15 mouse cellular contexts compared by ENCODE assay signal in the genomic region with DNA sequence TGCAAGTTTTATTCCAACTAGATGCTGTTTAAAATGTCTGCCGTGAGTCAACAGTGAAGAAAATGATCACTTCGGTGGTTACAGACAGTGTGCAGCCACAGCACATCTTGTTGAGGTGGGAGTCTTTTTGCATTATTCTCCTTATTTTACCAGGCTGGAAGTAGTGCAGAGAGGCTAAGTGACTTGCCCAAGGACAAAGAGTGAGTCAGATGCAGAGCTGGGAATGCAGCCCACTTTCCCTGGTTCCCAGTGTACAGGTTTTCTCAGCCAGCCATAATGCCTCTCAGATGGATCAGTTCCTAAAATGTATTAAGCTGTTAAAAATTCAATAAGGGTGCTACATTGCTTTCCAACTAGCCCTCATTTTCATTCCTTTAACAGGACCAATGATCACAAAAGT. TPM values are rescaled to one million over a fixed set of nuclear protein-coding genes. Genes with fewer than 3 reads are reported as not detected.
A peak's percentile ranks its signal among the peaks of the same experiment; 100 is the strongest.
DNase-seq lines count a peak whose midpoint lies in the region; ATAC-seq and TF ChIP-seq lines count a peak whose summit lies in the region.
"Had no signal": no experiment of that assay in that cellular context is flagged by ENCODE, and none has a peak within 500 bp of the region (broad histone marks: within the 10 kb centered on the region; RNA-seq: fewer than 3 reads in every experiment).

No protein-coding gene starts in this region.

- ATAC-seq in kidney, embryonic 14.5 days (ENCODE audit: low FRiP score, low TSS enrichment) = no peak
- ATAC-seq in lung, postnatal 0 days = no peak
- ATAC-seq: liver, embryonic 12.5 days had no signal

- TF ChIP-seq CTCF in lung, postnatal 0 days (IDR thresholded peaks at IDR 0.05) = no peak

- intact Hi-C loops in left cerebral cortex, postnatal 14 days (cut with DNase I) = no loop called here

- no peak overlapping the region for H3K27ac ChIP-seq in kidney, embryonic 14.5 days (ENCODE audit: low read depth, low read length)
- no peak overlapping the region for H3K27ac ChIP-seq in lung, postnatal 0 days (ENCODE audit: low read length)
- H3K27ac ChIP-seq: heart, embryonic 15.5 days; hindbrain, embryonic 15.5 days; liver, embryonic 12.5 days; midbrain, embryonic 10.5 days had no signal

- no peaks in the 10 kb centered on the region for H3K4me1 ChIP-seq in kidney, embryonic 14.5 days (ENCODE audit: control insufficient read depth, insufficient read depth, low read length)
- H3K4me1 ChIP-seq in lung, postnatal 0 days (ENCODE audit: insufficient read depth, low read depth, low read length) = no peaks in the 10 kb centered on the region
- H3K4me1 ChIP-seq: heart, embryonic 15.5 days; hindbrain, embryonic 15.5 days; liver, embryonic 12.5 days; midbrain, embryonic 10.5 days had no signal

- no peak overlapping the region for H3K4me2 ChIP-seq in kidney, embryonic 14.5 days (replicated peaks; ENCODE audit: low read depth, low read length)
- no peak overlapping the region for H3K4me2 ChIP-seq in lung, postnatal 0 days (replicated peaks; ENCODE audit: low read depth, low read length)
- H3K4me2 ChIP-seq: heart, embryonic 15.5 days; hindbrain, embryonic 15.5 days; liver, embryonic 12.5 days had no signal

- H3K9ac ChIP-seq in kidney, embryonic 14.5 days (ENCODE audit: low read depth, low read length) = no peak overlapping the region
- no peak overlapping the region for H3K9ac ChIP-seq in lung, postnatal 0 days (replicated peaks; ENCODE audit: low read depth)
- H3K9ac ChIP-seq: heart, embryonic 15.5 days; hindbrain, embryonic 15.5 days; liver, embryonic 12.5 days had no signal

- TF ChIP-seq EP300 in lung, postnatal 0 days (IDR thresholded peaks at IDR 0.05) = no peak

- 97% methylated on average over 2 of the region's 2 CpGs for WGBS in kidney, embryonic 14.5 days
- WGBS in lung, postnatal 0 days = 86% methylated on average over 2 of the region's 2 CpGs

- no peaks in the 10 kb centered on the region for H3K9me3 ChIP-seq in kidney, embryonic 14.5 days (ENCODE audit: control insufficient read depth, low read length)
- H3K9me3 ChIP-seq in lung, postnatal 0 days (ENCODE audit: low read length) = no peaks in the 10 kb centered on the region
- H3K9me3 ChIP-seq: heart, embryonic 15.5 days; hindbrain, embryonic 15.5 days; liver, embryonic 12.5 days; midbrain, embryonic 10.5 days had no signal

- peak; percentile 14 for DNase-seq in adrenal gland, postnatal 10 days
- DNase-seq in adrenal gland, adult 18-20 months (ENCODE audit: low spot score in 2 of 2) = no peak
- peak; percentile 74 for DNase-seq in layer of hippocampus, adult 11-12 months (ENCODE audit: low spot score)
- DNase-seq in layer of hippocampus, adult 9-10 months (ENCODE audit: low spot score) = no peak
- peak; percentile 31 to 51 for DNase-seq in left cerebral cortex, postnatal 14 days (ENCODE audit: low spot score in 2 of 2)
- DNase-seq in lung, postnatal 0 days (ENCODE audit: low spot score) = no peak
- no peak for DNase-seq in thymus, postnatal 14 days
- DNase-seq: gastrocnemius, postnatal 14 days; kidney, adult 9 months; lung, postnatal 10 days had no signal

- no peaks in the 10 kb centered on the region for H3K27me3 ChIP-seq in kidney, embryonic 14.5 days (ENCODE audit: control insufficient read depth, insufficient read depth, low read length)
- no peaks in the 10 kb centered on the region for H3K27me3 ChIP-seq in lung, postnatal 0 days (replicated peaks; ENCODE audit: insufficient read depth, low read length)
- H3K27me3 ChIP-seq: heart, embryonic 15.5 days; hindbrain, embryonic 15.5 days; liver, embryonic 12.5 days had no signal

- no peaks in the 10 kb centered on the region for H3K36me3 ChIP-seq in kidney, embryonic 14.5 days (ENCODE audit: control insufficient read depth, insufficient read depth, low read length)
- no peaks in the 10 kb centered on the region for H3K36me3 ChIP-seq in lung, postnatal 0 days (ENCODE audit: insufficient read depth, low read length)
- H3K36me3 ChIP-seq: heart, embryonic 15.5 days; hindbrain, embryonic 15.5 days; liver, embryonic 12.5 days; midbrain, embryonic 10.5 days had no signal

- no peak overlapping the region for H3K4me3 ChIP-seq in kidney, embryonic 14.5 days (ENCODE audit: low read length)
- no peak overlapping the region for H3K4me3 ChIP-seq in lung, postnatal 0 days (ENCODE audit: low read depth, low read length)
- H3K4me3 ChIP-seq: heart, embryonic 15.5 days; hindbrain, embryonic 15.5 days; liver, embryonic 12.5 days; midbrain, embryonic 10.5 days had no signal

RNA-seq across cellular contexts. Expression of gene Lrp1b, which starts 14.5 kb away (rescaled TPM):
- 1 to 10 TPM; 2.0 to 3.1 TPM for total RNA-seq in adrenal gland, postnatal 10 days (2021)
- 1 to 10 TPM; 2.0 to 2.4 TPM for total RNA-seq in adrenal gland, adult 18-20 months (2021)
- 10 to 100 TPM; 52.0 to 55.6 TPM for total RNA-seq in left cerebral cortex, postnatal 14 days (2021)
- 0.46 and 0.53 TPM in 2 replicates for polyA plus RNA-seq in kidney, embryonic 14.5 days (2014; fragmentation: Nextera tagmentation; extraction: Ambion mirVana)
- polyA plus RNA-seq in lung, postnatal 0 days (2015; fragmentation: Nextera tagmentation; extraction: Ambion mirVana) = 0.06 TPM in 1 of 2 replicates, not detected in the other
- polyA plus RNA-seq: liver, embryonic 12.5 days had no signal

Comparison
In these comparisons a context has a peak if more than half of its experiments do, and no peak if none do; other contexts are left out.
1. DNase-seq: peak in adrenal gland, postnatal 10 days (single experiment), layer of hippocampus, adult 11-12 months (single experiment) and left cerebral cortex, postnatal 14 days (2 of 2); none in adrenal gland, adult 18-20 months (0 of 2), layer of hippocampus, adult 9-10 months (single experiment), lung, postnatal 0 days (single experiment) and thymus, postnatal 14 days (single experiment).
2. RNA of gene Lrp1b, which starts 14.5 kb away (total RNA-seq): 52.0 to 55.6 TPM in left cerebral cortex, postnatal 14 days; 2.0 to 3.1 TPM in adrenal gland, postnatal 10 days and 2.0 to 2.4 TPM in adrenal gland, adult 18-20 months; every median in the first group is over 10 times any median in the second.